Mouse (Mus musculus): Measurements from ENCODE around the gene Tekt5. TPM values are rescaled to one million over a fixed set of nuclear protein-coding genes. Genes with fewer than 3 reads are reported as not detected.

Gene Tekt5
- polyA plus RNA-seq, 1 experiment from 2014 or later = 13.3 TPM

DNA sequence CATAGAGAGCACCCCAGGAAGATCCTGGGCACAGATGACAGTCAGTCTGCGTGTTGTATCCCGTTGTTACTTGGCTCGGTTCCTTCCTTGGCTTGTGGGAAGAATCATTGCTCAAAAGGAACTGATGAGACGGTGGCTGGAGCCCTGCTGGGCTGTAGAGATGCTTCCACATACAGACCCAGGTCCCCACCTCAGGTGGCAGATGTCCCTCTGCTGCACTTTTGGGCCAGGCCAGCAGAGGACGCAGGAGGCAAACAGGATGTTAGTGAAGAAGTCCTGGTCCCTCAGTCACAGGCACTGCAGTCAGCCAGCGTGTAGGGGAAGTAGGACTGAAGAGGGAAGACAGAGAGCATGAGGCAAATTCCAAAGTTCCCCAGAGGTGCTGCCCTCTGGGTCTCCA, 20.7 kb upstream of the Tekt5 start:
- Histone ChIP-seq H3K4me3 (no peak overlapping the region), H3K27me3 (replicated peaks) (no peaks in the 10 kb centered on the region), H3K36me3 (replicated peaks) (peaks cover 27% of the 10 kb centered on the region; the same call in 1 of the 2 replicates), H3K4me1 (peaks cover 15% of the 10 kb centered on the region), H3K9me3 (no peaks in the 10 kb centered on the region), H3K27ac (no peak overlapping the region), H3K4me2 (no peak overlapping the region), H3K9ac (no peak overlapping the region)
- WGBS = 72% methylated on average over 6 of the region's 6 CpGs
- no peak for ATAC-seq (replicated peaks)

- Histone ChIP-seq H3K27me3 (replicated peaks) (peaks cover 3% of the 10 kb centered on the region; the same call in 1 of the 2 replicates), H3K9me3 (no peaks in the 10 kb centered on the region), H3K4me2 (peak within 1 kb of the TSS; percentile 78), H3K36me3 (replicated peaks) (peaks cover 14% of the 10 kb centered on the region; the same call in 1 of the 2 replicates), H3K9ac (peak within 1 kb of the TSS; percentile 70), H3K27ac (peak within 1 kb of the TSS; percentile 97), H3K4me1 (peaks cover 18% of the 10 kb centered on the region), H3K4me3 (peak within 1 kb of the TSS; percentile 86)
- ATAC-seq (replicated peaks) = peak; percentile 98
- 4% methylated on average over 55 of the region's 56 CpGs for WGBS
These were observed 16.8 kb upstream of the Tekt5 start, which contains the start of gene Nubp1 for GRCm38 (mm10) chr16:10411764-10412746. Gene Nubp1 (plus strand): TSS chr16:10411948.

- H3K9me3 ChIP-seq = no peaks in the 10 kb centered on the region
- 0 out of 2 replicates have a peak, but pooled peaks have one; percentile 33 for ATAC-seq (replicated peaks)
- H3K27ac ChIP-seq = no peak overlapping the region
- peaks cover 9% of the 10 kb centered on the region; the same call in 1 of the 2 replicates for H3K4me1 ChIP-seq
- H3K4me3 ChIP-seq = no peak overlapping the region
- H3K27me3 ChIP-seq (replicated peaks) = no peaks in the 10 kb centered on the region; the same call in 1 of the 2 replicates
- no peak overlapping the region for H3K4me2 ChIP-seq
- 32% methylated on average over 7 of the region's 7 CpGs for WGBS
- no peaks in the 10 kb centered on the region for H3K36me3 ChIP-seq (replicated peaks)
- no peak overlapping the region for H3K9ac ChIP-seq
These were observed 3.9 kb upstream of the Tekt5 start for GRCm38 (mm10) chr16:10399160-10399559.

GRCm38 (mm10) chr16:10398755-10399154, 3.5 kb upstream of the Tekt5 start:
- Histone ChIP-seq H3K4me2 (no peak overlapping the region), H3K4me1 (peaks cover 9% of the 10 kb centered on the region; the same call in 1 of the 2 replicates), H3K4me3 (no peak overlapping the region), H3K9ac (no peak overlapping the region), H3K36me3 (replicated peaks) (no peaks in the 10 kb centered on the region), H3K9me3 (no peaks in the 10 kb centered on the region), H3K27me3 (replicated peaks) (no peaks in the 10 kb centered on the region; the same call in 1 of the 2 replicates), H3K27ac (no peak overlapping the region)
- WGBS = 72% methylated on average over 5 of the region's 5 CpGs
- no peak for ATAC-seq (replicated peaks)

DNA sequence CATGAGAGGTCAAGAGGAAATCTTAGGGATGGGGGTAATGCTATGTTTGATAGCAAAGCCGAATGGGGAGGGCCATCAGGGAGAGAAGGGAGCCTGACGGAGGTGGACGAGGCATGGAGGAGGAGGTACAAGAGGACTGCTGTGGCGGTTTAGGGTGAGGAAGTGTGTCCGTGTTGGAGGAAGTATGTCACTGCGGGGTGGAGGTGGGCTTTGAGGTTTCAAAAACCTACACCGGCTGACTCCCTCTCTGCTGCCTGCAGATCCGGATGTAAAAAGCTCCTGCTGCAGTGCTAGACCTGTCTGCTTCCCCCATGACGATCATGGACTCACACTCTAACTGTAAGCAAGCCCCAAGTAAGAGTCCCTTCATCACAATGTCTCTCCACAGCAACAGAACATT, 2.7 kb downstream of the Tekt5 start:
- no peak overlapping the region for H3K4me2 ChIP-seq
- no peak overlapping the region for H3K27ac ChIP-seq
- H3K9ac ChIP-seq = no peak overlapping the region
- H3K36me3 ChIP-seq (replicated peaks) = no peaks in the 10 kb centered on the region
- no peak overlapping the region for H3K4me3 ChIP-seq
- 89% methylated on average over 9 of the region's 9 CpGs for WGBS
- ATAC-seq (replicated peaks) = no peak
- peaks cover 9% of the 10 kb centered on the region; the same call in 1 of the 2 replicates for H3K4me1 ChIP-seq
- no peaks in the 10 kb centered on the region for H3K9me3 ChIP-seq
- no peaks in the 10 kb centered on the region; the same call in 1 of the 2 replicates for H3K27me3 ChIP-seq (replicated peaks)

- no peaks in the 10 kb centered on the region for H3K9me3 ChIP-seq
- no peaks in the 10 kb centered on the region for H3K36me3 ChIP-seq (replicated peaks)
- 91% methylated on average over 6 of the region's 6 CpGs for WGBS
- H3K27me3 ChIP-seq (replicated peaks) = no peaks in the 10 kb centered on the region
- no peak overlapping the region for H3K9ac ChIP-seq
- H3K4me3 ChIP-seq = no peak overlapping the region
- no peak for ATAC-seq (replicated peaks)
- H3K4me2 ChIP-seq = no peak overlapping the region
- H3K4me1 ChIP-seq = no peaks in the 10 kb centered on the region
- no peak overlapping the region for H3K27ac ChIP-seq
These were observed 6.5 kb downstream of the Tekt5 start for GRCm38 (mm10) chr16:10388634-10389365.

DNA sequence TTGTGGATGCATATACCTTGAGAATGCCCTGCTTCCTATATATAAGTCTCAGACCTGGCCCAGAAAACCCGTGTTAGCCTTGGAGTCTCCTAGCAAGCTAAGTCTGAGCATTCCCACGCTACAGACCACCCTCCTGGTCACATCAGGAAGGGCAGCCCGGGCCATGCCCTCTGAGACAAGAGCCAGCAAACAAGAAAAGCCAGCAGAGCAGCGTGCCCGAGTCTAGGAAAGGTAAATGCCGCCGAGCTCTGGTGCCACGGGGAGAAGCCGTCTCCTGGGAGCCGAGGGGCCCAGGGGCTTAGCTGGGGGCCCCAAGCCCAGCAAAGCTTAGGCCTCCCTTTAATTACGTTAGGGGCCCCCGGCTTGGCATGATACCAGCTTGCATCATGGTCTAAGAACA, 10.0 kb downstream of the Tekt5 start:
- 77% methylated on average over 12 of the region's 12 CpGs for WGBS
- no peaks in the 10 kb centered on the region for H3K27me3 ChIP-seq (replicated peaks)
- no peaks in the 10 kb centered on the region for H3K4me1 ChIP-seq
- no peak overlapping the region for H3K4me3 ChIP-seq
- no peaks in the 10 kb centered on the region for H3K9me3 ChIP-seq
- H3K4me2 ChIP-seq = no peak overlapping the region
- H3K9ac ChIP-seq = no peak overlapping the region
- no peak overlapping the region for H3K27ac ChIP-seq
- no peaks in the 10 kb centered on the region for H3K36me3 ChIP-seq (replicated peaks)
- no peak for ATAC-seq (replicated peaks)

DNA sequence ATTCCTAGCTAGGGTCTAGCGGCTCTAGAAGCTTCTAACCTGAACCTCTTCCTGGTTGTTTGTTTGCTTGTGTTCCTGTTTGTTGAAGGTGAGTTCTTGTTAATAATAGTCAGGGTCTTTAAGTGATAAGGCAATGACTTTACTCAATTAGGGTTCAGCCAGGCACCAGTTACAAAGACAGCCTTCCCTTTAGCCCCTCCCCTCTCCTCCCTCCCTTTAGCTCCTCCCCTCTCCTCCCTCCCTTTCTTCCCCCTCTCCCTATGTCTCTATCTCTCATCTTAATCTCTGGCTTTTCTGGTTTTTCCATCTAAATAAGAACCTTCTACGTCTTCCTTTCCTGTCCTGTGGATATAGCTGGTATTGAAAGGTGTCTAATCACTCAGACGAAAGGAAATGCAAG, 10.7 kb downstream of the Tekt5 start:
- no peak for ATAC-seq (replicated peaks)
- Histone ChIP-seq H3K27me3 (replicated peaks) (no peaks in the 10 kb centered on the region), H3K9me3 (no peaks in the 10 kb centered on the region), H3K4me2 (no peak overlapping the region), H3K4me1 (no peaks in the 10 kb centered on the region), H3K36me3 (replicated peaks) (no peaks in the 10 kb centered on the region), H3K4me3 (no peak overlapping the region), H3K9ac (no peak overlapping the region), H3K27ac (no peak overlapping the region)
- 71% methylated on average over 3 of the region's 3 CpGs for WGBS

DNA sequence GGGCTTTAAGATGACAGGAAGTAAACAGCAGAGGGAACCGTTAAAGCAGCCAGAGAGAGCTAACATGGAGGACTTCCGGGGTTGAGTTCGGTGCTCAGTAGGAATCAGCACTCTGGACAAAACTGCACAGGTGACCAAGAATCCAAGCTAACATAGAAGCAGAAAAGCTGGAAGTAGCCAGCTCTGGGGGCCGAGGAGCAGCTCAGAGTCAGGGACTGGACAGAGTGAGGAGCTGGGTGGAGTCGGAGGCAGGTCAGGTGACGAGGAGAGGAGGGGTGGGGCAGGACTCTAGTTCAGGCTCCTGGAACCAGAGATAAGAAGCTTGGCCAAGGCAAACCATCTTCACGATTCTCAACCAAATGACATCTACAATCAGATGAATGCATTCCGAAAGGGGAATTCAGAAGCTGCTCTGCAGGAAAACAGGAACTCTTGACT, 11.2 kb downstream of the Tekt5 start:
- H3K9me3 ChIP-seq = no peaks in the 10 kb centered on the region
- no peak overlapping the region for H3K27ac ChIP-seq
- H3K4me3 ChIP-seq = no peak overlapping the region
- no peak overlapping the region for H3K9ac ChIP-seq
- no peak overlapping the region for H3K4me2 ChIP-seq
- H3K4me1 ChIP-seq = no peaks in the 10 kb centered on the region
- no peaks in the 10 kb centered on the region for H3K36me3 ChIP-seq (replicated peaks)
- H3K27me3 ChIP-seq (replicated peaks) = no peaks in the 10 kb centered on the region
- ATAC-seq (replicated peaks) = no peak
- 37% methylated on average over 8 of the region's 8 CpGs for WGBS

DNA sequence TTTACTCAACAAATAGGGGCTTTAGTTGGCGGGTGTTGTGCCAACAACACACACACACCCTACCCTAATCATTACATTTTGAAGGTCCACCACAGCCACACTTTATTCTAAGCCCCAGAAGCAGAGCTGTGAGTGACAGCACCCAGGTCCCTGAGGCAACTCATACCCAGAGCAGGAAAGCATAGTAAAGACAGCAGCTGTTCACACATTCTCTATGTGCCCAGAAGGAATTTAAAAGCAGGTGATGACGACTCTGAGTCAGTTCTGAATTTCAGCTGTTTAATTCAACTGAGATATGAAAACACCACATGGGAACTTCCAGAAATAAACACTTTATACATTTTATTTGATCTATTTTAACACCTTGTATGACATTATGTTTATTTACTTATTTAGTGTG, 15.8 kb downstream of the Tekt5 start:
- H3K4me1 ChIP-seq = peaks cover 4% of the 10 kb centered on the region
- 72% methylated on average over 2 of the region's 2 CpGs for WGBS
- ATAC-seq (replicated peaks) = no peak
- H3K27ac ChIP-seq = no peak overlapping the region
- no peak overlapping the region for H3K4me2 ChIP-seq
- no peak overlapping the region for H3K9ac ChIP-seq
- H3K9me3 ChIP-seq = no peaks in the 10 kb centered on the region
- no peaks in the 10 kb centered on the region for H3K36me3 ChIP-seq (replicated peaks)
- H3K27me3 ChIP-seq (replicated peaks) = no peaks in the 10 kb centered on the region
- H3K4me3 ChIP-seq = no peak overlapping the region

DNA sequence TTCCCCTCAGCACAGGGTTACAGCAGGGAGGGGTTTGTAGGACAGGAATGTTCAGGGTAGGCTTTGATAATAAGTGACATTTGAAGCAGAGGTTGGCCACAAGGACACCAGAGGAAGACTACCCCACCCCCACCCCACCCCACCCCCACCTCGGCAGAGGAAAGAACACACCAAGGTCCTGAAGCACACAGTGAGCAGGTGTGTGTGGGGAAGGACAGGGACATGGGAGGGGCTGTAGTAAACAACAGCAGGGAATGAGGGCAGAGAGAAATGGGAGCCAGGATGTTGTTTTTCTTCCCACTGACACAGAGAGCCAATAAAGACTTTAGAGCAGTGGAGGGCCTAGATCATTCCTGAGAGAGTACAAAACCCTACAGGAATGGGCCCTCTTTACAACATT, 18.0 kb downstream of the Tekt5 start:
- H3K27ac ChIP-seq = no peak overlapping the region
- ATAC-seq (replicated peaks) = no peak
- 74% methylated on average over 1 of the region's 1 CpGs for WGBS
- no peak overlapping the region for H3K4me3 ChIP-seq
- no peak overlapping the region for H3K4me2 ChIP-seq
- H3K36me3 ChIP-seq (replicated peaks) = no peaks in the 10 kb centered on the region
- H3K9ac ChIP-seq = no peak overlapping the region
- H3K4me1 ChIP-seq = peaks cover 7% of the 10 kb centered on the region
- H3K9me3 ChIP-seq = no peaks in the 10 kb centered on the region
- H3K27me3 ChIP-seq (replicated peaks) = no peaks in the 10 kb centered on the region
